Mouse (Mus musculus) brain, embryonic 14.5 days (tissue): ENCODE measurements around the gene Slc16a11.

Experiments used
- CTCF ChIP-seq: fragments of 200-500 bp; IDR thresholded peaks from 2 replicates; pipeline ENCODE4 v1.5.1; 2012; ENCODE audit warnings: inconsistent platforms, mild to moderate bottlenecking, moderate library complexity, borderline replicate concordance; ENCODE audit not compliant: insufficient read depth, insufficient read length; ENCODE audit errors: extremely low read depth
- POLR2A ChIP-seq: fragments of 200-500 bp; IDR thresholded peaks from 2 replicates; pipeline ENCODE4 v1.6.1; 2012; ENCODE audit warnings: mild to moderate bottlenecking, inconsistent platforms, borderline replicate concordance; ENCODE audit not compliant: poor library complexity, insufficient read depth, insufficient read length, severe bottlenecking; ENCODE audit errors: extremely low read depth

DNA sequence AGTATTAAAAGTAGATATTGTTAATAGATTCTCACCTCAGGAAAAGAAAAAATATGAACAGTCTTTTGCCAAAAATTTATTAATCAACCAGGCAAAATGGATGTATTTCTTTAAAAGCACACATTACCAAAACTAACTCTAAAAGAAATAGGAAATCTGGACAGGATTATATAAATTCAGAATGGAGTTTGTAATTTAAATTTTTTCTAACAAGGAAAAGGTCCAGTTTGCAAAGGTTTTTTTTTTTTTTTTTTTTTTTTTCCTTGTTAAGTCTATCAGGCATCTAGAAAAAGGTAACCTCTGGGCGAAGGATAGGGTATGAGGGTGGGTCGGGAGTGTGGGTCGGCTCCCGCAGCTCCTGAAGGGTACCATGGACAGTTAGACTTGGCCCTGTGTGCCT is 32.1 kb upstream of the Slc16a11 start:
- TF ChIP-seq CTCF, result no peak
- TF ChIP-seq POLR2A, result no peak
